15 mouse cellular contexts compared by ENCODE assay signal in the genomic region with DNA sequence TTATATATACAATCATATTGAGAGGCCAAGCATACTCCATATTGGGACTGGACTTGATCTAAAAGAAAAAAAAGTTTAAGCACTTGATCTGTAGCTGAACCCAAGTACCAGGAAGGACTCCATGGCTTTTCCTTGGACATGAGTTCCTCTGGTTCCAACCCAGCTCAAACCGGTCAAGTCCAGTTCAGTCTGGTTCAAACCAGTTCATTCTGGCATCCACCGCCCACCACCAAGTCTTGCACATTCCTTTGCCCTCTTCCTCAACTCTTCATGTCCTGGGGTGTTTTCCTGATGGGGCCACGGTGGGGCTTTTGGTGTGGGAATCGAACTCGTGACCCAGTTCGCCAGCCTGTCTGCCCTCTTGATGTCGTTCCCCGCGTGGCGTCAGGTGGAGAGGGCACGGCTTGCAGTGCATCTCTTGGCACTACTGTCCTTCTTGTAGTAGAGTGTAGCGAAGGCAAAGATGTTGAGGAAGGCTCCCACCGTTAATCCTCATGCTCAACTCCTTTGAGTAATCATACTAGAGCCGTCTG.
"Had no signal": no experiment of that assay in that cellular context is flagged by ENCODE, and none has a peak within 500 bp of the region (broad histone marks: within the 10 kb centered on the region; RNA-seq: fewer than 3 reads in every experiment).

No protein-coding gene starts in this region.

- H3K27ac ChIP-seq: kidney, embryonic 15.5 days; left cerebral cortex, adult 2 months; liver, embryonic 14.5 days; macrophage; midbrain, embryonic 12.5 days; midbrain, embryonic 15.5 days had no signal

- H3K36me3 ChIP-seq: midbrain, embryonic 12.5 days; midbrain, embryonic 15.5 days had no signal

- H3K9me3 ChIP-seq: kidney, embryonic 15.5 days; midbrain, embryonic 12.5 days; midbrain, embryonic 15.5 days had no signal

- H3K4me2 ChIP-seq: kidney, embryonic 15.5 days; lung, embryonic 14.5 days; midbrain, embryonic 12.5 days; midbrain, embryonic 15.5 days had no signal

- H3K9ac ChIP-seq: kidney, embryonic 15.5 days; liver, embryonic 14.5 days; liver, postnatal 0 days; lung, embryonic 14.5 days; midbrain, embryonic 12.5 days; midbrain, embryonic 15.5 days had no signal

- ATAC-seq: liver, postnatal 0 days; lung, postnatal 0 days; midbrain, embryonic 15.5 days had no signal

- H3K4me3 ChIP-seq: kidney, embryonic 15.5 days; left cerebral cortex, adult 2 months; midbrain, embryonic 12.5 days; midbrain, embryonic 15.5 days had no signal

- DNase-seq: kidney, adult 11 months; kidney, adult 8-10 months; kidney, postnatal 10 days; kidney, postnatal 36 days; layer of hippocampus, postnatal 36 days; liver, postnatal 0 days; lung, embryonic 14.5 days; thymus, postnatal 25 days had no signal

- H3K27me3 ChIP-seq: kidney, embryonic 15.5 days; midbrain, embryonic 12.5 days; midbrain, embryonic 15.5 days had no signal
